Mouse (Mus musculus) hindbrain, embryonic 13.5 days (tissue): Measurements from ENCODE around the gene 4930579F01Rik. TPM values are rescaled to one million over a fixed set of nuclear protein-coding genes. Genes with fewer than 3 reads are reported as not detected.
A peak's percentile ranks its signal among the peaks of the same experiment; 100 is the strongest.
"Not testable (repeated sequence)": the region's sequence is repeated elsewhere in the genome, so short reads cannot be mapped to it uniquely, and the experiment has no call there.

Experiments
- ATAC-seq: fragments of 200-750 bp; cut with Nextera tagmentation; 2 replicates; pipeline ENCODE4 v1.8.0; 2017; ENCODE audit warnings: moderate TSS enrichment; ENCODE audit not compliant: low FRiP score
- H3K27ac ChIP-seq: fragments of 300-500 bp; sonication (generic); 2 replicates; pipeline ENCODE4 v1.5.1; 2015; ENCODE audit warnings: inconsistent platforms, mild to moderate bottlenecking, moderate library complexity
- H3K27me3 ChIP-seq: fragments of 300-500 bp; sonication (generic); 2 replicates; pipeline ENCODE4 v1.6.1; 2015; ENCODE audit warnings: mild to moderate bottlenecking, inconsistent platforms
- H3K36me3 ChIP-seq: fragments of 300-500 bp; sonication (generic); 2 replicates; pipeline ENCODE4 v1.6.1; 2015; ENCODE audit warnings: mild to moderate bottlenecking, inconsistent platforms
- H3K4me1 ChIP-seq: fragments of 300-500 bp; sonication (generic); replicated peaks from 2 replicates; pipeline ENCODE4 v1.6.1; 2015; ENCODE audit warnings: inconsistent platforms
- H3K4me2 ChIP-seq: fragments of 300-500 bp; sonication (generic); 2 replicates; pipeline ENCODE4 v1.6.1; 2015; ENCODE audit warnings: inconsistent platforms, mild to moderate bottlenecking, moderate library complexity
- H3K4me3 ChIP-seq: fragments of 300-500 bp; sonication (generic); 2 replicates; pipeline ENCODE4 v1.5.1; 2015; ENCODE audit warnings: mild to moderate bottlenecking, inconsistent platforms
- H3K9ac ChIP-seq: fragments of 300-500 bp; sonication (generic); 2 replicates; pipeline ENCODE4 v1.6.1; 2015; ENCODE audit warnings: mild to moderate bottlenecking, inconsistent platforms
- H3K9me3 ChIP-seq: fragments of 300-500 bp; sonication (generic); 2 replicates; pipeline ENCODE4 v1.6.1; 2016; ENCODE audit warnings: inconsistent platforms
- whole genome bisulfite sequencing: fragments of 180-500 bp; shearing (Covaris S2); methylation state at CpG from one replicate; pipeline ENCODE4 v1.1.7; 2015; 5-methylcytosine and 5-hydroxymethylcytosine counted together
- polyA plus RNA-seq: library from polyadenylated mRNA; unstranded; fragments of >200 nt; fragmentation: Nextera tagmentation; extraction: Ambion mirVana; gene quantifications from 2 replicates; pipeline ENCODE4 v1.2.1, GENCODE M21; 2015

Gene 4930579F01Rik
- polyA plus RNA-seq, 1 experiment from 2014 or later, result 0.10 TPM

DNA sequence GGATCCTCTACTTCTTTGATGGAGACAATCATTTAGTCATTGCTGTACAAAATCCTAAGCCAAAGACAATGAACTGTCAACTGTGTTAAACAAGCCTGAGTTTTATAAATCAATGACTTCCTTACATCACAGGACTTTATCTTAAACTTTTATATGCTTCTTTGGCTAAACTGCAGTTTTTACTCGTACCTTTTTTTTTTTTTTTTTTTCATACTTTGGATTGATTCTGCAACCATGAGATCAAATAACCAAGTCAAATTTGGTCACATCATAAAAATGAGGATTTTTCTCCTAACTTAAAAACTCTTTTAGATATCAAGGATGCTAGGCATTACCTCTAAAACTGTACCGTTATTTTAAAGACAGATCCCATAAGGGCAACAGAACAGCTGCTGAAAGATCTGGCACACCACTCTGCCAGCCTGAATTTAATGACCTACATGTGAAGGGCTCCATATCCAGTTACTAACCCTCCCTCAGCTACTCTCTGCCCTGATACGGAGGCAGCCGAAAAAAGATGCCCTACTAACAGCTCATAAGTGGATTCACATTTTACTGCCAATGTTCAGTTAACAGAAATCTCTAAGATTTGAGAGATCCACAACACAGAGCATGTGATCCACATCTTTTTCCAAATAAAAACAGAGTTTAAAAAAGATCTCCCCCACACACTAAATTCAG, 51.4 kb downstream of the 4930579F01Rik start:
- Histone ChIP-seq H3K27me3 (no peaks in the 10 kb centered on the region), H3K4me3 (peak overlapping the region; percentile 61), H3K4me1 (peaks cover 4% of the 10 kb centered on the region), H3K27ac (no peak overlapping the region), H3K9ac (peak overlapping the region; percentile 63), H3K36me3 (no peaks in the 10 kb centered on the region), H3K9me3 (no peaks in the 10 kb centered on the region), H3K4me2 (peak overlapping the region; percentile 45)
- no peak for ATAC-seq
- whole genome bisulfite sequencing, result 66% methylated on average over 4 of the region's 4 CpGs

DNA sequence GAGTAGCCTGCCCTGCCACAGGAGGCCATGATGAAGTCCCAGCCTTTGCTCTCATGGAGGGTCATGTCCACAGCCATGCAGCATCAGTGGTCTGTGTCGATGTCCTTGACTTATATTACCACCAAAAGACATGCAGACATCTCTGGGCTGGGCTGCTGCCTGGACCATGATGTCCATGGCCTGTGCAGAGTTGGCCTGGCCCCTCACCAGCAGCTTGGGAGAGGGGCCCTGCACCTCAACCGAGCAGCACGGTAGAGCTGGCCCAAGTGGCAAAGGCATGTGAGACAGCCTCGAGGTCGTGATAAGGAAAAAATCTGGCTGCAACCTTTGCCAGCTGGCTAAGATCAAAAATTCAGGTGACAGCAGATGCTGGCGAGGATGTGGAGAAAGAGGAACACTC, 54.0 kb downstream of the 4930579F01Rik start:
- no peak overlapping the region for H3K4me2 ChIP-seq
- whole genome bisulfite sequencing, result 96% methylated on average over 6 of the region's 6 CpGs
- H3K9me3 ChIP-seq, result no peaks in the 10 kb centered on the region
- H3K9ac ChIP-seq, result no peak overlapping the region
- no peak overlapping the region for H3K4me3 ChIP-seq
- H3K4me1 ChIP-seq, result peaks cover 4% of the 10 kb centered on the region
- ATAC-seq, result no peak
- no peaks in the 10 kb centered on the region for H3K36me3 ChIP-seq
- H3K27ac ChIP-seq, result no peak overlapping the region
- H3K27me3 ChIP-seq, result no peaks in the 10 kb centered on the region

DNA sequence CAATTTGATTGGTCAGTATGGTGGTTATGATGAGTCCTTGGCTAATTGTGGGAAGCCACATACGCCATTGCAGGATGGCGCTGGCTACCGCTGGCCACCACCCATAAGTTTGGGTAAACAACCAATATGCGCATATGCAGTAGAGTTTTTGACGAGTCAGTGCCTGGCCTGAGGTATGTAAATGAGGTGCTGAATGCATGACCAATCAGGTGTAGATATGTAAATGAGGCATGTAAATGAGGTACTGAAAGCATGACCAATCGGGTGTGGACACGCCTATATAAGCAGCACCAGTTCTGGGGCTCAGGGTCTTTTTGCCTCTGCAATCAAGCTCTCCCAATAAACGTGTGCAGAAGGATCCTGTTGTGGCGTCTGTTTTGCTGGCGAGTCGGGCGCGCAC, 55.5 kb downstream of the 4930579F01Rik start:
- not testable (repeated sequence) for H3K4me1 ChIP-seq, H3K9me3 ChIP-seq, H3K36me3 ChIP-seq, H3K4me2 ChIP-seq, H3K27me3 ChIP-seq, H3K9ac ChIP-seq, H3K4me3 ChIP-seq, H3K27ac ChIP-seq, ATAC-seq
- 84% methylated on average over 13 of the region's 13 CpGs for WGBS

DNA sequence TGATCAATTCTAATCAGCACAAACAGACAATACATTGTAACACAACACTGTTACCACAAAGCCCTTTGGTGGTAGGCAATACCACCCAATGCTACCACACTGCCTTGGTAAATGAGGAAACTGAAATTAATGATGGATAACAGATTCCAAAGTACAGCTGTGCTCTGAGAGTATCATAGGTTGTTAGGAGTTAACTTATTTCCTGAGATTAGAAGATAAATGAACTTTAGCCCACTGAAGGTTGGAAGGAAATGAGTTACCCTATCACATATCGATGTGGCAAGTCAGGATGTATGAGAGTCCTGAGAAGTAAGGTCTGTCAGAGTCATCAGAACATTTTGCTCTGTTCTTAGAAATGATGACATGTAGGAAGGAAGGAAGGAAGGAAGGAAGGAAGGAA, 59.1 kb downstream of the 4930579F01Rik start:
- WGBS, result 93% methylated on average over 1 of the region's 1 CpGs

DNA sequence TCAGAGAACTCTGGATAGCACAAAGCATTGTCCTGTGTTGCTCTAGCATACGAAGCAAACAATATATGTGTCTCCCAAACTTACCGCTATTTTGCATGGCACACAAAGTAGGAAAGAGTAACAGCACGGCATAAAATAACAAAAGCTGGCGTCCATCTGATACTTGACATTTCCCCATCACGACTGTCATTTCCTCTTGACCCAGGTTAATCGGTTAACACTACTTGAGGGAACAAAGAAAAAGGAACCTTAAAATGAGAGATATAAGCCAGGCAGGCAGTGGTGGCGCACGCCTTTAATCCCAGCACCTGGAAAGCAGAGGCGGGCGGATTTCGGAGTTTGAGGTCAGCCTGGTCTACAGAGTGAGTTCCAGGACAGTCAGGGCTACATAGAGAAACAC, 59.7 kb downstream of the 4930579F01Rik start:
- Histone ChIP-seq H3K9ac (no peak overlapping the region), H3K4me1 (0 out of 2 replicates have a peak, but pooled peaks cover 4% of the 10 kb centered on the region), H3K27me3 (no peaks in the 10 kb centered on the region), H3K27ac (no peak overlapping the region), H3K36me3 (no peaks in the 10 kb centered on the region), H3K4me3 (no peak overlapping the region), H3K9me3 (no peaks in the 10 kb centered on the region), H3K4me2 (no peak overlapping the region)
- no peak for ATAC-seq
- 89% methylated on average over 11 of the region's 11 CpGs for WGBS

More for the DNA sequence above, 59.1 kb downstream of the 4930579F01Rik start:
- Histone ChIP-seq H3K4me3 (no peak overlapping the region), H3K4me1 (0 out of 2 replicates have a peak, but pooled peaks cover 4% of the 10 kb centered on the region), H3K9ac (no peak overlapping the region), H3K9me3 (no peaks in the 10 kb centered on the region), H3K27me3 (no peaks in the 10 kb centered on the region), H3K36me3 (no peaks in the 10 kb centered on the region), H3K27ac (no peak overlapping the region), H3K4me2 (no peak overlapping the region)
- no peak for ATAC-seq

DNA sequence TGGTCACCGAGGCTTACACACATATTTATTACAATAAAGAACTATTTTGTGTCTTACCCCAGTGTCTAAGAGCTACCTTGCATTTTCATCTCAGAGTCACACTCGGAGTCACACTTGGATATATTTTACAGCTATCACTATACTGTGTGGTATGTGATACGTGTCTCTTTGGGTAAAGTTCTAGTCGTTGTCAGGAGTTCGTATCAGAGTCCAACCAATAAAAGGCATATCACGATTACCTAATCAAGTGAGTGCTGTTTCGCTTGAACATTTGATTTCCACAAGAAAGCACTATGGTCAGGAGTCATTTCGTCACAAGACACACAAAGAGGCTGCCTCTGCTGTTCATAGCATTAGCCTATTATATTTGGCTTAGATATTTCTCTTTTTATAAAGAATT, 60.2 kb downstream of the 4930579F01Rik start:
- Histone ChIP-seq H3K9ac (no peak overlapping the region), H3K4me1 (0 out of 2 replicates have a peak, but pooled peaks cover 4% of the 10 kb centered on the region), H3K4me2 (no peak overlapping the region), H3K9me3 (no peaks in the 10 kb centered on the region), H3K27ac (no peak overlapping the region), H3K4me3 (no peak overlapping the region), H3K36me3 (no peaks in the 10 kb centered on the region), H3K27me3 (no peaks in the 10 kb centered on the region)
- ATAC-seq, result no peak
- WGBS, result 87% methylated on average over 8 of the region's 8 CpGs

DNA sequence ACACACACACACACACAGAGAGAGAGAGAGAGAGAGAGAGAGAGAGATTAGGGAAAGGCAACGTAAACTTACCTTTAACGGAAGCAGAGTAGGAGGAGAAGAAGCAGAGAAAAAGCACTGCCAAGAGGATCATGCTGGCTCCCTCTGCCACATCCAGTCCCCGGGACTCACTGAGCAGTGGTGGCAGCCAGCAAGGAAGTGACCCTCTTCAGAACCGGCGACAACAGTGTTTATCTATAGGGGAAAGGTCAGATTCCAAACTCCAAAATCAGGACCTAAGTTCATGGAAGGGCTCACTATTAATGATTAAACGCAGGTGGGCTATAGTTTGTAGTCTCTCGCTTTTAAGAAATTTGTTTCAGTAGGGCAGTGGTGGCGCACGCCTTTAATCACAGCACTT, 62.5 kb downstream of the 4930579F01Rik start:
- 0 out of 2 replicates have a peak, but pooled peaks cover 4% of the 10 kb centered on the region for H3K4me1 ChIP-seq
- H3K36me3 ChIP-seq, result no peaks in the 10 kb centered on the region
- no peaks in the 10 kb centered on the region for H3K27me3 ChIP-seq
- no peak overlapping the region for H3K27ac ChIP-seq
- H3K9ac ChIP-seq, result no peak overlapping the region; the same call in 1 of the 2 replicates
- H3K9me3 ChIP-seq, result no peaks in the 10 kb centered on the region
- H3K4me3 ChIP-seq, result no peak overlapping the region
- no peak for ATAC-seq
- WGBS, result 63% methylated on average over 9 of the region's 9 CpGs
- H3K4me2 ChIP-seq, result no peak overlapping the region

DNA sequence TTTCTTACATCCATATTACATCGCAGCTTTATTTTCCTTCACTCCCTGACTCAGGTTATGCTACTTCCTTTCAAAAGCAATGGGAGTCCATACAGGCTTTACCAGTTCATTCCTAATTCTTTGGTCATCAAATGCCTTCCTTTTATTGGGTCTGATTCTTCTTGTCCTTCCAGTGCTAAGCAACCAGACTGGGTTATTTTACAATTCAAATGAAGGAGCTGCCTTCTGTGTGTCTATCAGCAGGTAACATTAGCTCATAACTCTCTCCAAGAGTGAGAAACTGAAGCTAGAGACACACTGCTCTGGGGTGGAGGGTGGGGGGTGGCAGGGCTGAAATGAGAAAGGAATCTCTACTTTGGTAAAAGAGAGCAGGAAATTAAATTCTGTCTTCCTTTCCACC, 62.9 kb downstream of the 4930579F01Rik start:
- 0 out of 2 replicates have a peak, but pooled peaks cover 4% of the 10 kb centered on the region for H3K4me1 ChIP-seq
- ATAC-seq, result no peak
- H3K9me3 ChIP-seq, result no peaks in the 10 kb centered on the region
- no peak overlapping the region; the same call in 1 of the 2 replicates for H3K9ac ChIP-seq
- no peak overlapping the region for H3K4me3 ChIP-seq
- WGBS, result 43% methylated on average over 1 of the region's 1 CpGs
- H3K4me2 ChIP-seq, result no peak overlapping the region
- H3K27me3 ChIP-seq, result no peaks in the 10 kb centered on the region
- no peak overlapping the region for H3K27ac ChIP-seq
- H3K36me3 ChIP-seq, result no peaks in the 10 kb centered on the region

DNA sequence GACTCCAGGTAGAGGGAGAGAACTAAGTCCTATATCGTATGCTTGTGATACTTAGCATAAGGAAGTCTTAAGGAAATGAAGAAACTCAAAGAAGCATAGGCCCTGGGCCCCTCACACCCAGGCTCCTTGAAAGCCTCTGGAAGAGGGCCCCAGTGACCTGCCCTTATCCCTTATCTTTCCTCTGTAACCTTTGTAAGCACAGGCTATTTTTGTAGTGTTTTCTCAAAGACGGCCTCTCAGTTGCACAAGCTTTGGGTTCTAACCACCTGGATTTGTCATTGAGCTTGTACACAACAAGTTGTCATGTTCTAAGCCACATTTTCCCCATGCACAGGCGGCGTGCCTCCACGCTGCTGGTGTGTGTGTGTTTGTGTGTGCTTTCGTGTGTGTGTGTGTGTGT, 64.5 kb downstream of the 4930579F01Rik start:
- H3K4me1 ChIP-seq, result 0 out of 2 replicates have a peak, but pooled peaks cover 4% of the 10 kb centered on the region
- ATAC-seq, result no peak
- WGBS, result 94% methylated on average over 6 of the region's 6 CpGs

DNA sequence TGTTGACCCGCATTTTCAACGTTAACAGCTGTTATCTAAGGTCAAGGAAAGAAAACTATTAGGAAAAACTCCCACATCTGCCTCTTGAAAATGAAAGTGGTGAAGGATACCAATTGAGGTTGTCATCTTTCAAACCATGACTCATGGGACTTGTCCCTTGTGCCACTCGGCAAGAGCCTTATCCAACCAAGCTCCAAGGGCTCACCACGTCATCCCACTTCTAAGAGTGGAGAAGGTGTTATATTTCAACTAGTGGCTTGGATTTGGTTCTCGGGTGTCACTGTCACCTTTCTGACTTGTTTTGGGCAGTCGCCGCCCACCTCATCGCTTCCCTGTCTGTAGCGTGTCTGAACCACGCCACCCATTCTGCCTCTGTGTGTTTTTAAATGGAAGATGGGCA, 69.8 kb downstream of the 4930579F01Rik start:
- Histone ChIP-seq H3K27ac (no peak overlapping the region), H3K36me3 (no peaks in the 10 kb centered on the region), H3K9ac (no peak overlapping the region), H3K27me3 (no peaks in the 10 kb centered on the region), H3K4me1 (no peaks in the 10 kb centered on the region), H3K4me3 (no peak overlapping the region), H3K4me2 (no peak overlapping the region), H3K9me3 (no peaks in the 10 kb centered on the region)
- no peak for ATAC-seq
- WGBS, result 92% methylated on average over 10 of the region's 10 CpGs

More for the DNA sequence above, 64.5 kb downstream of the 4930579F01Rik start:
- H3K9me3 ChIP-seq, result no peaks in the 10 kb centered on the region
- no peak overlapping the region for H3K4me2 ChIP-seq
- H3K36me3 ChIP-seq, result no peaks in the 10 kb centered on the region
- H3K27ac ChIP-seq, result no peak overlapping the region
- H3K27me3 ChIP-seq, result no peaks in the 10 kb centered on the region
- no peak overlapping the region for H3K9ac ChIP-seq
- no peak overlapping the region for H3K4me3 ChIP-seq

DNA sequence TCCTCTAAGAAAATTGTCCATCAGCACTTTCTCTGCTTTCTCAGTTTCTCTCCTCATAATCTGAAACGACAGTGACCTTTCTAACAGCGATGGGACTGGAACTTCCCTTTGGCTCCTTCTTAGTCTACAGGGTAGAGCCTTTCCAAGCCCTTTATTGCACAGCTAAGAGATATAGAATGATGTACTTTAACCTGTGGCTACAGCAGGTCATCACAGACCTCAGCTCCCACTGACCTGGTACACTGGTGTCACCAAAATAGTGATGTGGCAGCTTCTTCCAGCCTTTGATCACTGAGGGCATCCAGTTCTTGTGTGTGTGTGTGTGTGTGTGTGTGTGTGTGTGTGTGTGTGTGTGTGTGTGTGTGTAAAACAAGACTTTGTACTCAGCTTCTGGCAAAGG, 72.2 kb downstream of the 4930579F01Rik start:
- Histone ChIP-seq H3K4me1 (no peaks in the 10 kb centered on the region), H3K27me3 (no peaks in the 10 kb centered on the region), H3K9me3 (no peaks in the 10 kb centered on the region), H3K9ac (no peak overlapping the region), H3K27ac (no peak overlapping the region), H3K4me3 (no peak overlapping the region), H3K4me2 (no peak overlapping the region), H3K36me3 (no peaks in the 10 kb centered on the region)
- WGBS, result 93% methylated on average over 2 of the region's 2 CpGs
- no peak for ATAC-seq

DNA sequence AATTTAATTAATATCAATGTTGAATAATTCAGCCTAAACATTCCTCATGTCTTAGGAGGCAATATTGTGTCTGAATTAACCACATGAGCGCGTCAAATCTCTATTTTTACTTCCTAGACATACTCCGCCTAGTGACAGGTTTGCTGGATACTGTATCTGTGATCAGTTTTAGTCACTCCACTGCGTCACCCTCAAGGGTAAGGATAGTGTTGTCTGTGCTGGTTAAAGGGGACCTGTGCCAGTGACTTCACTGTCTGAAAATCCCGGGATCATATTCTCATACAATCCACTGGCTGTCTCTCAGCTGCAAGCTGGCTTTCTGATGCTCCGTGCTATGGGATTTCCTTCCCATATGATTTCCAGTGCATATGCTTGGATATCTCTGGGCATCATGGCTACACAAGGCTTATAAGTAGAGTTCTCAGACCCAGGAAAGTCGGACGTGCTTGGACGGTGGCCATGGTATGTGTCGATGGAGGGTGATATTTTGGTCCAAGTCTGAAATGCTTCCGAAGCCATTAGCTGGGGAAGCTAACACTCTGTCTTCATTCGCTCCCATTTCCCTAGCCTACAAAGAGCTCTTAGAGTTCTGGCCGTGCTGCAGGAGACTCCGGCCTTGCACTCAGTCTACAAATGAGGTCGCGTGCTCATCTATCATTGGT, 74.0 kb downstream of the 4930579F01Rik start:
- Histone ChIP-seq H3K4me1 (no peaks in the 10 kb centered on the region), H3K9me3 (no peaks in the 10 kb centered on the region), H3K27ac (no peak overlapping the region), H3K36me3 (no peaks in the 10 kb centered on the region), H3K4me3 (no peak overlapping the region), H3K27me3 (no peaks in the 10 kb centered on the region), H3K9ac (no peak overlapping the region), H3K4me2 (no peak overlapping the region)
- 95% methylated on average over 16 of the region's 16 CpGs for WGBS
- no peak for ATAC-seq

DNA sequence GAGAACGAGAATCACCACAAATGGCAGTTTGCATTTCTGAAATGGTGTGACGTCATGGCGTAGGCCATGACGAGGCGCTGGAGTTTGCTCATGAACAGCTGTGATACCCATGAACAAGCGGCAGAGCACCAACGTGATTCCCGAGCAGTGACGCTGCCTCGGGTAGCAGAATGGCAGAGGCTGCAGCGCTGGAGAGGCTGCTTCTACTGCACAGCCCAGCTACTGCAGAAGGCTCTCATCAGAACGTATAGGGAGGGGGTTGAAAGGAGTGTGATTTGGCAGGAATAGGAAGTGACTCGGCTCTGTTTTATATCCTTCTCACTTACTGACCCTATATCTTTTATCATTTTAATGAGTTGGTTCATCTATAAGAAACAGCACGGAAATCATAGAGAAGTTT, 74.8 kb downstream of the 4930579F01Rik start:
- Histone ChIP-seq H3K36me3 (no peaks in the 10 kb centered on the region), H3K9me3 (no peaks in the 10 kb centered on the region), H3K4me3 (no peak overlapping the region), H3K4me1 (no peaks in the 10 kb centered on the region), H3K27ac (no peak overlapping the region), H3K9ac (no peak overlapping the region), H3K4me2 (no peak overlapping the region), H3K27me3 (no peaks in the 10 kb centered on the region)
- 81% methylated on average over 14 of the region's 14 CpGs for WGBS
- ATAC-seq, result no peak
